Mouse (Mus musculus) retina, embryonic 14.5 days (tissue): ENCODE measurements around the gene Trim11.
"Not testable (repeated sequence)": the region's sequence is repeated elsewhere in the genome, so short reads cannot be mapped to it uniquely, and the experiment has no call there.

Source experiments
- DNase-seq: peaks from one replicate; pipeline ENCODE4 v3.0.0-alpha.2; 2015; ENCODE audit warnings: low spot score

Trim11 gene

DNA sequence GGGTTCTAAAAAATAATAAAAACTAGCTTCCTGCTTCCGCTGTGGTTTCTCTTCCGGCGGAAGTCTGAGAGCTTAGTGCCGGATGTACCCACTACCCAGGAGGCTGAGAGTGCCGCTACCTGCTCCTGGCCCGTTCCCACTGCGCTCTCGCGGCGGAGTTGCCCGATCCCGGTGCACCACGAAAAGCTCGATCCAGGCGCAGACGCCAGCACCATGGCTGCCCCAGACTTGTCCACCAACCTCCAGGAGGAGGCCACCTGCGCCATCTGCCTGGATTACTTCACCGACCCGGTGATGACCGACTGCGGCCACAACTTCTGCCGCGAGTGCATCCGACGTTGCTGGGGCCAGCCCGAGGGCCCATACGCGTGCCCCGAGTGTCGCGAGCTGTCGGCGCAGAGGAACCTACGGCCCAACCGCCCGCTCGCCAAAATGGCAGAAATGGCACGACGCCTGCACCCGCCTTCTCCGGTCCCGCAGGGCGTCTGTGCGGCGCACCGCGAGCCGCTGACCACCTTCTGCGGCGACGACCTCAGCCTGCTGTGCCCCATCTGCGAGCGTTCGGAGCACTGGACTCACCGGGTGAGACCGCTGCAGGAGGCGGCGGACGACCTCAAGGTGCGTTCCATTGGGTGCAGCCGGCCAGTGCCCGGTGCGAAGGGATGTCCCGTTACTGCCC, at the start of gene Trim11:
TSS of gene Trim11 (plus strand) at position 67 of the 679 bp plus-strand sequence.
- DNase-seq = peak; percentile 78

DNA sequence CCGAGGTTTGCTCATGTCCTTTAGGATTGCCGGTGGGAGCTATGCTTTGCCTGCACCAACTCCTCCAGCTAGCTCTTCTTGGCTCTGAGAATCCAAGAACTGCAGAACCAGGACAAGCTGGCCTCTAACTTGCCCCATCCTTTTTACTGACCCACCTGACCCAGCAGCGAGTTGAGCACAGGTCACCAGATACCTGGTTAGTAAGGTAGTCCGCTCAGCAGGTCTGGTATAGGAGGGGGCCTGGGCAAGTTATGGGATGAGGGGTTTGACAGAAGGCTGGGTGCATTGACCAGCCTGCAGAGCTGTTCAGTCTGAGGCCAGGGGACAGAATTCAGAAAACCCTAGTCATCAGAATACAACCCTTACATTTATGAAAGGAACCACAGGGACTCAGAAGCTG, 48.8 kb upstream of the Trim11 start:
- DNase-seq = no peak

DNA sequence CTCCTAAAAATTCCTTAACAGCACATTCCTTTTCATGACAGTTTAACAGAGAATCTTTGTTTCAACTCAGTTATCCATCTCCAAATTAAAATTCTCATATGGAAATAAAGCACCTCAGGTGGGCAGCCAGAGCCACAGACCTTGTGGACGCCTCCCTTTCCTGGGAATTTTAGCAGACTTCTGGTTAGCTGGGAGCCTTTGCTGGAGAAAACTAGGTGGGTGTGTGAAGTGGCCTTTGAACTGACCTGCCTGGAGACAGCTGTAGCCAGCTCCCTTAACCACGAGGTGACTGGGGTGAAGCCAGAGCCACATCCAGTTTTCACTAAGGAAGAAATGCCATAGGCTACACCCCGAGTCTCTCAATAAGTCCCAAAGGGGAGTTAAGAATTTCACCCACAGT, 48.3 kb upstream of the Trim11 start:
- no peak for DNase-seq

DNA sequence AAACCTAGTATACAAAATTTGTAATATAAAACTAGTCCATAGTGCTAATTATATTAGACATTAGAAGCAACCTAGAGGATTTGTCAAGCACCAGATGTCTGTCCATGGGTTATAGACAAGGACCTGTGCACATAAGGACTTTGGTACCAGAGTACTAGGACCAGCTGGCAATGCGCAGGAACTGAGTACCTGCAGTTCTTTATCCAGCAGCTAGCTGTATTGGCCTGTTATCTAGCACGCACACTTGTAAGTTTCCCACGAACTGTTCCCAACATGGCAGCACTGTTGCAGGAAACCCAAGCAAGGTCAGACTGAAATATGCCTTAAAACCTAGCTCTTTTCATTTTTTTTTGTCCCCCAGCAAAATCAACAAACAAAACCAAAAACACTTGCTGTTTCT, 47.6 kb upstream of the Trim11 start:
- no peak for DNase-seq

DNA sequence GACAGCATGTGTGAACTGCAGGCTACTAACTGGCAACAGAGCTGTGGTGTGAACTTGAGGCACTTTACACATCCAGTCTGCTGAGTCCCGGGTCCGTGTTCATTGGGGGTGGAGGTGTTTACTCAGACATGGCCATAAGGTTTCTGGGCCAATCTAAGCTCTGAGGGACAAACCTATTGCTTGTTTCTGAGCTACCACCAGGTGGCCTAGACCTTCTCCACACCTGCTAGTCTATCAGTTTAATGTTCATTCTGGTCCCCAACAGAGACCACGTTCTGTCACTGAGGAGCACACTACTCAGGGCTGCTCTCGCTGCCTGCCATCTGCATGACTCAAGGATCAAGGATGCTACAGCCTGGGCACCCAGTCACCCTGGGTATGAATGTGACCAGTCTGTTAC, 46.3 kb upstream of the Trim11 start:
- DNase-seq = no peak

DNA sequence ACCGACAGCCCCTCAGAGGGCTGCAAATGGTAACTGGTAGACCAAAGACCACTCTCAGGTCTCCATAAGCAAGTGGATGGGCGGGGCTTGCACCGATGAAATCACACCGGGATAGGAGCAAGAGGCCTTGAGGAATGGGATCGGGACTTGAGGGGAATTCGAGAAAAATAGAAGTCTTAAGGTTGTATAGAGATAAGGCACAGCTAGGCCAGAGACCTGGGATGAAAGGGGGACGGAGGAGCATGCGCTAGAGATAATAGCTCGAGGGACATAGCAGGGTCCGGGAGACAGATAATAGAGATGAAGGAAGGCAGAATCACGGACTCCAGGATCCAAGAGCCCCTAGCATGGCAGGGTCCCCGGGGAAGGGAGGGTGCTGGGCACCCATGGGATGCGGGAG, 40.0 kb upstream of the Trim11 start:
- peak; percentile 51 for DNase-seq

DNA sequence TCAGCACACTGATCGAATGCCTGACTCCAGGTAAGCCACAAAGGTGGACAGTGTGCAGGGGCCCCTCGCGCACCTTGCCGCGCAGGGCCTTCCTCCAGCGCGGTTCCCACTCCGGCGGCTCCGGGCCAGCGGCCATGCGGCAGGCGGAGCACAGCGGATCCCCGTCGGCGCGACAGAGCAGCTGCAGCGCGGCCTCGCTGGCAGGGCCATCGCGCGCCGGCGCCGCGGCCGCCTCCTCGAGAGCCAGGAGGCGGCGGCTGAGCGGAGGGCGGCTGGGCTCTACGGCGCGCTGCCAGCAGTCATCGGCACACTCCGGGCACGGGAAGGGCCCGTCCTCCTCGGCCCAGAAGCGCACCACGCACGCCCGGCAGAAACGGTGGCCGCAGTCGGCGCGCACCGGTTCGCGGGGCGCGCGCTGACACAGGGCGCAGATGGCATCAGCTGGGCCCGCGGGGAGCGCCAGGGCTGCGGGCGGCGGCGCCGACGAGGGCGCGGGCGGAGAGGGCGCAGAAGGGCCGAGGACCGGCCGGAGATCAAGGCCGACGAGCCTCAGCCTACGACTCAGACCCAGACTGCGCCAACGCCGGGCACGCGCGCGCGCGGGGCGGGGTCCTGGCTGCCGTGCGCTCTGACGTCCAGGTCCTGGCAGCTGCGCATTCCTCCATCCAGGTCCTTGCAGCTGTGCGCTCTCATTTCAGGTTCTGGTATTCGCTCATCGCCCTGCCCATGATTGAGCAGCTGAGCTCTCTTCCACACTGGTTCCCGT, 39.4 kb upstream of the Trim11 start, which contains the start of gene Rnf187:
TSS of gene Rnf187 (minus strand) at position 595 of the 766 bp plus-strand sequence.
- DNase-seq = peak; percentile 96

DNA sequence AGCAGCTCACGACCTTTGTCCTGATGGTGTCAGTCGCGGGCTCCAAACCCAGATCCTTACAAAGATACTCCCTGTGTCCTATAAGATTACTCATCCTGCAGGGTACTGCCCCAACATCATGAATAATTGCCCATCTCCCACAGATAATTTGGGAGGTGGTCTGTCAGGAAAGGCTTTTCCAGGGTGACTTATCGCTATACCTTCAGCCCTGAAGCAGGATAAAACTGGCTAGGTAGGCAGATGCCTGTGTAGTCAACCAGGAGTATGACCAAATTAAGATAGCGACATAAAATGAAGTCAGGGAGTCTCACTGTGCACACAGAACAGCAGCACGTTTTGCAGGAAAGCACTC, 38.8 kb upstream of the Trim11 start:
- DNase-seq = no peak

DNA sequence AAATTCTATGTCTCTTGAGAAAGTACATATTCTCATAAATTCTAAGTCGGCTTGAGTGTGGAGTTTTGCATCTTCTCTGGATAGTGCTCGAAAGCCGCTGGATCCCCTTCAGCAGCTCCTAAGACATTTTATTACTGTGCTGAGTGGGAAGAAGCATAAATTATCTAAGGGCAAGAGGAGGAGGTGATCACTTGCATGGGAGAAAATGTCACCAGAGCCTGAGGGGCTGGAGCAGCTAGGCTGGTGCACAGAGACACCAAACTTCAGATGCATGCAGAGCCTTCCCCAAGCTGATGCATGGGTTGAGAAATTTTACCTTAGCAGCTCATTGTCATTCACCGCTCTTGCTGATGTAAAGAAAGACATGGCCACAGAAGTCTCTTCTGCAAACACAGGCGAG, 33.8 kb upstream of the Trim11 start:
- no peak for DNase-seq

DNA sequence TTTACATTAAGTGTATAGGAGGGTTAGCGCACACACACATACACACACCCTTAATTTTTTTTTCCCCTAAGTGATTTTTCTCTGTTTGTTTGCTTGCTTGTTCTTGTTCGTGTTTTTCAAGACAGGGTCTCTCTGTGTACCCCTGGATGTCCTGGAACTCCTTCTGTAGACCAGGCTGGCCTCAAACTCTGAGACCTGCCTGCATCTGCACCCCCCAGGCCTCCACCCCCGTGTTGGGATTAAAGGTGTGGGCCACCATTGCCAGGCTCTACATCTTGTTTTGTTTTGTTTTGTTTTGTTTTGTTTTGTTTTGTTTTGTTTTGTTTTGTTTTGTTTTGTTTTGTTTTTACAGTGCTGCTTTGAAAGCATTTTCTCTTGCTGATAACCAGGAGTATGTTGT, 30.6 kb upstream of the Trim11 start:
- DNase-seq = no peak

DNA sequence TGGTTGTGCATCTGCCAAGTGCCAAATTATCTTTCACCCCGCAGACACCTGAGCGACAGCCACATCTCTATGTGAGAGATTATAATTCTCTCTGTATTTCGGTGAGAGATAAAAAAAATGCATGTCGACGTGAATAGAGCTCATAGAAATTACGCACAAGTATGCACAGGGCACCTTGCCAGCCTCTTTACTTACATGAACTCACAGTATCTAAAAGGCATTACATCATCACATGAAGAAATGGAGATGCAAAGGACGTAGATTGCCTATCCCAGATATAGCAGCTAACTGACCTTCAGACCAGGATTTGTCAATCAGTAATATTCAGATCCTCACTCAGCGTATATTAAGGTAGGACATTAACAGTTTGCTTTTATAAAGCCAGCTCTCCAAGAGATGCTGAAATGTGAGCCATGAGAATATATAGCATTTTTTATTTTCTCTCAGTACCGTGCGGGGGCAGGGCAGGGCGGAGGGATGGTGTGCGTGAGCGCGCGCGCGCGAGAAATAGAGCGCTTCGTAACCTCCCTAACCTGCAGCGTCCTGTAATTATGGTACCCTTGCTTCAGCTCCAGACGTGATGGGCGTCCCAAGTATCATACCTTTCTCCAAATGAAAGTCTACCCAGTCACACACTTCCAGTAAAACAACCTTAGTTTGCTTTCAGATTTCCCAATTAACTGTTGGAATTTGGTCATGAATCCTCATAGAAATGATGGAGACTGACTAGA, 29.9 kb upstream of the Trim11 start:
- DNase-seq = no peak

DNA sequence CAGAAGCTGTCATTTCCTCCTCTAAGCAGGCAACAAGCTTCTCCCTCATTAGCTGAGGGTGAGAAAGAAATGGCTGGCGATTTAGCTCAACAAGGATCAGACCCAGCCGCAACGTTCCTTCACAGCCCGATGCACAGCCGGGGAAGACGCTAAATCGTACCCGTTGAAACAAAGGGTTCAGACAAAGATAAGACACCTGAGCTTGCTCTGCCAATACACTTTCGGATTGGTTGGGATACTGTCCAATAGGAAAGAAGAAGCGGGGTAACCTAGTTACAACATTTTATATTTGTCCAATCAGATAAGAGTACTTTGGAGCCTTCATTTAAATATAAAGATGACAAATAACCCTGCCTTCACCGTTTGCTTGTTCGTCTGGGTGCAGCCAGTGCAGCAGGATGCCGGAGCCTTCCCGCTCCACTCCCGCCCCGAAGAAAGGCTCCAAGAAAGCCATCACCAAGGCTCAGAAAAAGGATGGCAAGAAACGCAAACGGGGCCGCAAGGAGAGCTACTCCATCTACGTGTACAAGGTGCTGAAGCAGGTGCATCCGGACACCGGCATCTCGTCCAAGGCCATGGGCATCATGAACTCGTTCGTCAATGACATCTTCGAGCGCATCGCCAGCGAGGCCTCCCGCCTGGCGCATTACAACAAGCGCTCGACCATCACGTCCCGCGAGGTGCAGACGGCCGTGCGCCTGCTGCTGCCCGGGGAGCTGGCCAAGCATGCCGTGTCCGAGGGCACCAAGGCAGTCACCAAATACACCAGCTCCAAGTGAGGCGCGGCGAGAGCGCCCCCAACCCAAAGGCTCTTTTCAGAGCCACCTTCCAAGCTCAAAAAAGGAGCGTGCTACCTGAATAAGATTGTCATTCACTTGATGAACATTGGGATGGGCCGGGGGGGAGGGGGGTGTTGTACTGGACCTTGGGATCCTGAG, 29.1 kb upstream of the Trim11 start, which contains the start of gene Hist3h2ba:
TSS of gene Hist3h2ba (plus strand) at position 379 of the 938 bp plus-strand sequence.
- DNase-seq = peak; percentile 94

DNA sequence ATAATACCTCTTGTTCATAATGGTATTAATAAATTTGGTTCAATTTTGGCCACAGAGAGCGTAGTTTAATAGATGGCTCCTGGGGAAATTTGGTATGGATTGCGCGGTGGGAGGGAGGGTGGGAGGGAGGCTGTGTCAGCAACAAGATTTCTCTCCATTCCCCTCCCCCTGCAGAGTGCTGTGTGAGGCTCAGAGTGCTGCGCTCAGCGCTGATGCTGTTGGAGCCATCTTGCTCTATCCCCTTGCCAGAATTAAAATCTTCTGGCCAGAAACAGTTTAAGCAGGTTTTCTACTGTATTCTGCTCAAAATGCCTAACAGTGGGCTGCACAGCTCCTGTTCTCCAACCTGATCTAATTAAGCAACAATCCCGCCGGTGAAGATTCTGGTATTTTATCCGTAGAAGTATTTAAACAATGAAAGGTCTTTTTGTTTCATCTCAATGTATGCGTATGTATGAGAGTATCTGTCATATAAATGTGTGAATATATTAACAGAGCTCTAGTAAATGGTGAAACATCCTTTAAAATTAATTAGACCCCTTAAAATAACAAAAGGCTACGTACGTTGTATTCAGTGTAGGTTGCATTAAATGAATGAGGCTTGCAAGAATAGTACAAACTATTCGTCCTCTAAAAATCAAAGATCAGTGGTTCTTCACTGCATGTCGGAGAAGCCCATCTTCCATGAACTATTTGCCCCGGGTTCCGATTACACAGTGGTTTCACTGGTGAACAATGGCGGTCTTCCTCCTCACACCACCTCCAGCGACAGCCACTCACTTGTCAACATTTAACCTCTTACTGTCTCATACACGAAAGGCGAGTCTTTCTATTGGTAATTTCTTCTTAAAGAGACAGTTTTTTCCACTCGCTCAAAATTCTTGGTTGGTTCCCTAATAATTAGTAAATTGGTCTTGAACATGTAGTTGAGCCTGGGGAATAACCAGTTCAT, 28.1 kb upstream of the Trim11 start:
- peak; percentile 79 for DNase-seq

DNA sequence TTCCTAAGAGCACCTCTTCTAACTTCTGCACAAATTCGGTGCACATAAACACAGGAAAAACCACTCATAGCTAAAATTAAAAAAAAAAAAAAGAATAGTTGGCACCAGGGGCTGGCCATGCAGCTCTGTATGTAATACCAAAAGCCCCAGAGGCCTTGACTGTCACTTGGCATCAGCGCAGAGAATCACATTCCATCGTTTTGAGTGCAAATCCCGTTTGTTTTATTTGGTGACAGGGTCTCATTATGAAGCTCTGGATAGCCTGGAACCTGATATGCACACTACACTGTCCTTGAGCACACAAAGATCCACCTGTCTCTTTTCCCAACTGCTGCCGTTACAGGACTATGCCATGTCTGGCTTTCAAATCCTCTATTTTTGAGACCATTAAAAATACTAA, 26.7 kb upstream of the Trim11 start:
- DNase-seq = no peak

DNA sequence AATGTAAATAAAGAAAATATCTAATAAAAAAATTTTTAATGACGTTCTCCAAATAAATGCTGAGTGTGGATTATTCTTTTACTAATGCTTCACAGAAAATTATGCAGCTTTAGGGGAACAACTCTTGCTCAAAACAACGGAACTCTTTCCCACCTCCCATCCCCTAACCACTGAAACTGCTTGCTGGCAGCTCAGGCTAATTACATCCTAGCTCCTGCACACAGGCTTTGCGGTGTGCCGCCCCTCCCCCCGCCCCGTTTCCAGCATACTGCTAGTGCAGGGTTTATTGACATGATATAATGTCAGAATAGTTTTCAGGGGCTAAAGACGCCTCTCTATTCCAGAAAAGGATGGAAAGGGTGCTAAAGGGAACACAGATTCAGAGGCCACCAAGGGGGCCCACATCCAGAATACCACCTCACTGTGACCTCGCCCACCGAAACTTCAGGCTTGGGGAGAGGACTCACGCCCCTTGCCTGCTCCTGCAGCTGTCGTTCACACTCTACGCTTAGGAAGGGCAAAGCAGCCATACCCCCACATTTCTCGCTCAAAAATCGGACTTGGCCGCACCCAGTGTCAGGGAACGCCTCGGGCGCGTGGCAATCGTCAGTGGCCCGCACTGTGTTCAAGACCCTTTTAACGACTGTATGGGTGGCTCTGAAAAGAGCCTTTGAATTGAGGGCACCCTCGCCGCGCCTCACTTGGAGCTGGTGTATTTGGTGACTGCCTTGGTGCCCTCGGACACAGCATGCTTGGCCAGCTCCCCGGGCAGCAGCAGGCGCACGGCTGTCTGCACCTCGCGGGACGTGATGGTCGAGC, 24.3 kb upstream of the Trim11 start:
- DNase-seq = peak; percentile 54

DNA sequence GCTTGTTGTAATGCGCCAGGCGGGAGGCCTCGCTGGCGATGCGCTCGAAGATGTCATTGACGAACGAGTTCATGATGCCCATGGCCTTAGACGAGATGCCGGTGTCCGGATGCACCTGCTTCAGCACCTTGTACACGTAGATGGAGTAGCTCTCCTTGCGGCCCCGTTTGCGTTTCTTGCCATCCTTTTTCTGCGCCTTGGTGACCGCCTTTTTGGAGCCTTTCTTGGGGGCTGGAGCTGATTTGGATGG, 23.8 kb upstream of the Trim11 start:
- not testable (repeated sequence) for DNase-seq

DNA sequence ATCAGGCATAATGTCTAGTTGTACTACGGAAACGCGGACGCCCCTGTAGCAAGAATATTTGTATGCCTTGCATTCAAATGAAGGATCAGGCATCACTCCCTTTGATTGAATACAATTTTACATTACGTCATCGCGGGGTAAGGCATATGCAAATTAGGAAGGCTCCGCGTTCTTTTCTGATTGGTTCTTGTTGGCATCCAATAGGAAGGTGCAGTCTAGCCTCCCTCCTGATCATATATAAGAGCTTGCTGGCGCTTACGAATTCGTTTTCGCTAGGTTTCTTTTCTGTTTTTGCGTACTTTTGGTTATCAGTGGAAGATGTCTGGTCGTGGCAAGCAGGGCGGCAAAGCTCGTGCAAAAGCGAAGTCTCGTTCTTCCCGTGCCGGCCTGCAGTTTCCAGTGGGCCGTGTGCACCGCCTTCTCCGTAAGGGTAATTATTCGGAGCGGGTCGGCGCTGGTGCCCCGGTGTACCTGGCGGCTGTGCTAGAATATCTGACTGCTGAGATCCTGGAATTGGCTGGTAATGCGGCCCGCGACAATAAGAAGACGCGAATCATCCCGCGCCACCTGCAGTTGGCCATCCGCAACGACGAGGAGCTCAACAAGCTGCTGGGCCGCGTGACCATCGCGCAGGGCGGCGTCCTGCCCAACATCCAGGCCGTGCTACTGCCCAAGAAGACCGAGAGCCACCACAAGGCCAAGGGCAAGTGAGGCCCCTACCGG, 23.3 kb upstream of the Trim11 start, which contains the start of the genes Hist3h2a and Trim17:
TSS of gene Hist3h2a (plus strand) at position 266 of the 723 bp plus-strand sequence.
TSS of gene Trim17 (plus strand) at position 266 of the 723 bp plus-strand sequence.
- peak; percentile 99 for DNase-seq

DNA sequence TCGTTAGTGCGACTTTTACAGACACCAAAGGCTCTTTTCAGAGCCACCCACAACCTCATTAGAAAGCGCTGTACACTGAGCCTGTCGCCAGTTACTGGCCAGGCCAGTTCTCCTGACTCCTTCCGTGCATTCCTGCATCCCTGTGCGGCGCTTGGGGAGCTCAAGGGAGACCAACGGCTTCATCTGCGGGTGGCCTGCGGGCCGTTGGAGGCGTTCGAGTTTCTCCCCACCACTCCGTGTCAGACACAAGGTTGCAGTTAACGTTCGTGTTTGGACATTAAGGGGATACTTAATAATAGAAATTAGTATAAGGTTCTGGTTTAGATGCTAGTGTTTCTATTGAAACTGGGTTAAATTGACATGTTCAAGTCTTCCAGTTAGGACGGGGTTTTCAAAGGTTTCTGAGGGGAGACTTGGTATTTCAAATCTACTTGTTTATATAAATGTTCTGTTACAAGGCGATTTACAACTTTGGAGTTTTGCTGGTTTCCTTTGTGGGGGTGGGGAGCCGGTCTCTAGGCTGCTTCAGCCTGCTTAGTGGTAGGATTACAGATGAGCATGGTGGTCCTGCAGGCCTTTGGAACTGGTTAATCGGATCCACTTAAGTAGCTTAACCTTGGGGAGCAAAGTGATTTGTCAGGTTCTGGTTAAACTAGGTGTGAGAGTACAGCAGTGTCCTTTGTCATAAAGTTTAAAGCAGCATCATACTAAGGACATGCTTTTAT, 22.6 kb upstream of the Trim11 start:
- DNase-seq = peak; percentile 54
